Mouse (Mus musculus) hindbrain, embryonic 14.5 days (tissue): ENCODE measurements around the gene Dgkk. TPM values are rescaled to one million over a fixed set of nuclear protein-coding genes. Genes with fewer than 3 reads are reported as not detected.
"Not testable (repeated sequence)": the region's sequence is repeated elsewhere in the genome, so short reads cannot be mapped to it uniquely, and the experiment has no call there.

Experiments
- ATAC-seq: fragments of 200-750 bp; cut with Nextera tagmentation; 2 replicates; pipeline ENCODE4 v1.8.0; 2017; ENCODE audit warnings: moderate number of reproducible peaks, mild to moderate bottlenecking, moderate TSS enrichment, moderate library complexity; ENCODE audit not compliant: low FRiP score
- DNase-seq: peaks from one replicate; pipeline ENCODE4 v3.0.0-alpha.2; 2015; ENCODE audit warnings: low spot score
- H3K27ac ChIP-seq: fragments of 300-500 bp; sonication (generic); 2 replicates; pipeline ENCODE4 v1.5.1; 2014; ENCODE audit warnings: mild to moderate bottlenecking, moderate library complexity
- H3K27me3 ChIP-seq: fragments of 300-500 bp; sonication (generic); 2 replicates; pipeline ENCODE4 v1.6.1; 2014; ENCODE audit warnings: mild to moderate bottlenecking, low read length, mixed read lengths; ENCODE audit not compliant: control insufficient read depth, insufficient read depth
- H3K36me3 ChIP-seq: fragments of 300-500 bp; sonication (generic); replicated peaks from 2 replicates; pipeline ENCODE4 v1.6.1; 2014; ENCODE audit not compliant: control insufficient read depth, insufficient read depth
- H3K4me1 ChIP-seq: fragments of 300-500 bp; sonication (generic); replicated peaks from 2 replicates; pipeline ENCODE4 v1.6.1; 2014; ENCODE audit warnings: antibody characterized with exemption, low read length, mixed read lengths; ENCODE audit not compliant: control insufficient read depth, insufficient read depth
- H3K4me2 ChIP-seq: fragments of 300-500 bp; sonication (generic); replicated peaks from 2 replicates; pipeline ENCODE4 v1.6.1; 2014; ENCODE audit warnings: mild to moderate bottlenecking, moderate library complexity
- H3K4me3 ChIP-seq: fragments of 300-500 bp; sonication (generic); replicated peaks from 2 replicates; pipeline ENCODE4 v1.5.1; 2014; ENCODE audit warnings: mild to moderate bottlenecking, low read length
- H3K9ac ChIP-seq: fragments of 300-500 bp; sonication (generic); 2 replicates; pipeline ENCODE4 v1.6.1; 2014
- H3K9me3 ChIP-seq: fragments of 300-500 bp; sonication (generic); 2 replicates; pipeline ENCODE4 v1.6.1; 2016; ENCODE audit warnings: low read length; ENCODE audit not compliant: control insufficient read depth
- WGBS: fragments of 180-500 bp; shearing (Covaris S2); extraction: QIAGEN DNeasy Blood & Tissue Kit; methylation state at CpG from one replicate; pipeline ENCODE4 v1.1.7; 2014; 5-methylcytosine and 5-hydroxymethylcytosine counted together
- polyA plus RNA-seq: library from polyadenylated mRNA; unstranded; fragments of >200 nt; fragmentation: Nextera tagmentation; extraction: Ambion mirVana; gene quantifications from 2 replicates; pipeline ENCODE4 v1.2.1, GENCODE M21; 2014

The Dgkk gene
- polyA plus RNA-seq, 1 experiment from 2014 or later = 3.9 TPM

GRCm38 (mm10) chrX:6854136-6854535 lies 75.0 kb downstream of the Dgkk start:
- no peak overlapping the region for H3K4me2 ChIP-seq
- no peaks in the 10 kb centered on the region for H3K27me3 ChIP-seq
- ATAC-seq (no peak), DNase-seq (no peak)
- no peaks in the 10 kb centered on the region for H3K4me1 ChIP-seq
- no peaks in the 10 kb centered on the region for H3K36me3 ChIP-seq
- no peaks in the 10 kb centered on the region for H3K9me3 ChIP-seq
- 90% methylated on average over 5 of the region's 5 CpGs for WGBS
- H3K4me3 ChIP-seq = no peak overlapping the region
- no peak overlapping the region for H3K27ac ChIP-seq
- no peak overlapping the region for H3K9ac ChIP-seq

GRCm38 (mm10) chrX:6893933-6894332 lies 114.8 kb downstream of the Dgkk start:
- no peak overlapping the region for H3K27ac ChIP-seq
- ATAC-seq = no peak
- no peak overlapping the region for H3K9ac ChIP-seq
- no peaks in the 10 kb centered on the region for H3K36me3 ChIP-seq
- no peaks in the 10 kb centered on the region for H3K27me3 ChIP-seq
- no peak overlapping the region for H3K4me3 ChIP-seq
- WGBS = 30% methylated on average over 5 of the region's 5 CpGs
- no peaks in the 10 kb centered on the region for H3K4me1 ChIP-seq
- no peak for DNase-seq
- no peak overlapping the region for H3K4me2 ChIP-seq
- no peaks in the 10 kb centered on the region for H3K9me3 ChIP-seq

- Histone ChIP-seq H3K9ac (no peak overlapping the region), H3K4me1 (no peaks in the 10 kb centered on the region), H3K27me3 (no peaks in the 10 kb centered on the region), H3K36me3 (no peaks in the 10 kb centered on the region), H3K27ac (no peak overlapping the region), H3K9me3 (no peaks in the 10 kb centered on the region), H3K4me2 (no peak overlapping the region), H3K4me3 (no peak overlapping the region)
- WGBS = 93% methylated on average over 2 of the region's 2 CpGs
- ATAC-seq (no peak), DNase-seq (no peak)
These were observed 131.9 kb downstream of the Dgkk start for GRCm38 (mm10) chrX:6911047-6911446.

- no peaks in the 10 kb centered on the region for H3K4me1 ChIP-seq
These were observed 143.1 kb downstream of the Dgkk start for GRCm38 (mm10) chrX:6922165-6922564.

GRCm38 (mm10) chrX:6926224-6926623 lies 147.1 kb downstream of the Dgkk start:
- 82% methylated on average over 4 of the region's 4 CpGs for WGBS
- H3K4me3 ChIP-seq = no peak overlapping the region
- H3K9ac ChIP-seq = no peak overlapping the region
- H3K27ac ChIP-seq = no peak overlapping the region
- H3K9me3 ChIP-seq = no peaks in the 10 kb centered on the region
- H3K4me2 ChIP-seq = no peak overlapping the region
- H3K27me3 ChIP-seq = no peaks in the 10 kb centered on the region
- H3K4me1 ChIP-seq = no peaks in the 10 kb centered on the region
- no peak for ATAC-seq
- H3K36me3 ChIP-seq = no peaks in the 10 kb centered on the region
- DNase-seq = no peak

More at GRCm38 (mm10) chrX:6922165-6922564, 143.1 kb downstream of the Dgkk start:
- no peak for DNase-seq
- Histone ChIP-seq H3K36me3 (no peaks in the 10 kb centered on the region), H3K4me2 (no peak overlapping the region), H3K27ac (no peak overlapping the region), H3K27me3 (no peaks in the 10 kb centered on the region), H3K9ac (no peak overlapping the region), H3K9me3 (no peaks in the 10 kb centered on the region), H3K4me3 (no peak overlapping the region)
- 86% methylated on average over 5 of the region's 5 CpGs for whole genome bisulfite sequencing
- ATAC-seq = no peak

GRCm38 (mm10) chrX:6968598-6968997 lies 189.5 kb downstream of the Dgkk start:
- no peak for DNase-seq
- Histone ChIP-seq H3K4me2 (no peak overlapping the region), H3K27ac (no peak overlapping the region), H3K4me1 (no peaks in the 10 kb centered on the region), H3K36me3 (no peaks in the 10 kb centered on the region), H3K4me3 (no peak overlapping the region), H3K9ac (no peak overlapping the region), H3K27me3 (no peaks in the 10 kb centered on the region), H3K9me3 (no peaks in the 10 kb centered on the region)
- WGBS = 76% methylated on average over 3 of the region's 3 CpGs
- no peak for ATAC-seq

- H3K9me3 ChIP-seq = no peaks in the 10 kb centered on the region
- DNase-seq (no peak), ATAC-seq (no peak)
- H3K27me3 ChIP-seq = no peaks in the 10 kb centered on the region
- no peak overlapping the region for H3K4me2 ChIP-seq
- H3K9ac ChIP-seq = no peak overlapping the region
- WGBS = 53% methylated on average over 1 of the region's 1 CpGs
- no peak overlapping the region for H3K4me3 ChIP-seq
- no peaks in the 10 kb centered on the region for H3K4me1 ChIP-seq
- no peak overlapping the region for H3K27ac ChIP-seq
- no peaks in the 10 kb centered on the region for H3K36me3 ChIP-seq
These were observed 192.8 kb downstream of the Dgkk start for GRCm38 (mm10) chrX:6971956-6972355.

- H3K27ac ChIP-seq, H3K9me3 ChIP-seq, H3K4me1 ChIP-seq, H3K27me3 ChIP-seq, H3K36me3 ChIP-seq, H3K4me3 ChIP-seq, ATAC-seq, H3K4me2 ChIP-seq, H3K9ac ChIP-seq, DNase-seq: not testable (repeated sequence)
- 93% methylated on average over 3 of the region's 4 CpGs for WGBS
These were observed 204.8 kb downstream of the Dgkk start for GRCm38 (mm10) chrX:6983916-6984315.
